ENCODE assay signal across 32 mouse cellular contexts in the genomic region with DNA sequence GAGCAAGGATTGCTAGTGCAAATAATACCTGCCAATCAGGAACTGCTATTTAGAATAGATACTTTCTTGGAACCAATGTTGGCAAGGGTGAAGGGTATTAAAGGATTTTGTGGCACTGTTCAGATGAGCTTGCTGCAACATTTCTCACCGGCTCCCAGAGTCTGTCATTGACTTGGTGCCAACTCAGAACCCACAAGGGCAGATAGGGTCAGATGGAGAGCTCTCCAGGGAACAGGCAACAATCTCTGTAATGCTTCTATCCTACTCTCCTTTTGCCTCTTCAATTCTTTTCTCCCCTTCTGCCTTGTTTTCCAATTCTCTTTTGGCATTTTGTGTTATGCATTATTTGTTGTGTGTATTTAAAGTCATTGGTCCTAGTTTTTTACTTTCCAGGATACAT.
"Had no signal": no experiment of that assay in that cellular context is flagged by ENCODE, and none has a peak within 500 bp of the region (broad histone marks: within the 10 kb centered on the region; RNA-seq: fewer than 3 reads in every experiment).

No protein-coding gene starts in this region.

- H3K36me3 ChIP-seq: limb, embryonic 10.5 days; limb, embryonic 12.5 days; limb, embryonic 13.5 days; limb, embryonic 15.5 days; liver, embryonic 12.5 days; liver, embryonic 13.5 days; liver, embryonic 15.5 days; lung, embryonic 15.5 days; midbrain, embryonic 10.5 days; midbrain, embryonic 12.5 days; midbrain, embryonic 13.5 days; midbrain, embryonic 15.5 days; neural tube, embryonic 12.5 days had no signal

- DNase-seq: left cerebral cortex, postnatal 4 days; liver; liver, embryonic 13.5 days; liver, postnatal 0 days; lung, adult 18-20 months; lung, adult 2 months; lung, embryonic 14.5 days; lung, postnatal 10 days; lung, postnatal 14 days; lung, postnatal 36 days; lung, postnatal 4 days; midbrain, embryonic 14.5 days had no signal

- H3K4me1 ChIP-seq: limb, embryonic 10.5 days; limb, embryonic 12.5 days; limb, embryonic 13.5 days; limb, embryonic 15.5 days; liver, embryonic 12.5 days; liver, embryonic 13.5 days; liver, embryonic 15.5 days; lung, embryonic 15.5 days; megakaryocyte, embryonic 14.5 days; midbrain, embryonic 10.5 days; midbrain, embryonic 12.5 days; midbrain, embryonic 13.5 days; midbrain, embryonic 15.5 days; neural tube, embryonic 12.5 days had no signal

- H3K4me3 ChIP-seq: limb, embryonic 10.5 days; limb, embryonic 12.5 days; limb, embryonic 13.5 days; limb, embryonic 15.5 days; liver, embryonic 12.5 days; liver, embryonic 13.5 days; liver, embryonic 15.5 days; lung, embryonic 15.5 days; megakaryocyte, embryonic 14.5 days; midbrain, embryonic 10.5 days; midbrain, embryonic 12.5 days; midbrain, embryonic 13.5 days; midbrain, embryonic 15.5 days; myocyte; neural tube, embryonic 12.5 days had no signal

- H3K4me2 ChIP-seq: limb, embryonic 12.5 days; limb, embryonic 13.5 days; limb, embryonic 15.5 days; liver, embryonic 11.5 days; liver, embryonic 12.5 days; liver, embryonic 13.5 days; liver, embryonic 15.5 days; lung, embryonic 14.5 days; lung, embryonic 15.5 days; midbrain, embryonic 11.5 days; midbrain, embryonic 12.5 days; midbrain, embryonic 13.5 days; midbrain, embryonic 15.5 days; neural tube, embryonic 12.5 days had no signal

- H3K27me3 ChIP-seq: limb, embryonic 12.5 days; limb, embryonic 13.5 days; limb, embryonic 15.5 days; liver, embryonic 12.5 days; liver, embryonic 13.5 days; liver, embryonic 15.5 days; lung, embryonic 15.5 days; megakaryocyte, embryonic 14.5 days; midbrain, embryonic 12.5 days; midbrain, embryonic 13.5 days; midbrain, embryonic 15.5 days; neural tube, embryonic 12.5 days had no signal

- H3K27ac ChIP-seq: limb, embryonic 10.5 days; limb, embryonic 12.5 days; limb, embryonic 13.5 days; limb, embryonic 15.5 days; liver, embryonic 12.5 days; liver, embryonic 13.5 days; liver, embryonic 14.5 days; liver, embryonic 15.5 days; lung, embryonic 15.5 days; macrophage; midbrain, embryonic 10.5 days; midbrain, embryonic 12.5 days; midbrain, embryonic 13.5 days; midbrain, embryonic 15.5 days; neural tube, embryonic 12.5 days had no signal

- H3K9ac ChIP-seq: limb, embryonic 12.5 days; limb, embryonic 13.5 days; limb, embryonic 15.5 days; liver, embryonic 12.5 days; liver, embryonic 13.5 days; liver, embryonic 14.5 days; liver, embryonic 15.5 days; liver, postnatal 0 days; lung, embryonic 14.5 days; lung, embryonic 15.5 days; midbrain, embryonic 12.5 days; midbrain, embryonic 13.5 days; midbrain, embryonic 15.5 days; neural tube, embryonic 12.5 days had no signal

- H3K9me3 ChIP-seq: limb, embryonic 10.5 days; limb, embryonic 15.5 days; liver, embryonic 12.5 days; liver, embryonic 13.5 days; liver, embryonic 15.5 days; megakaryocyte, embryonic 14.5 days; midbrain, embryonic 15.5 days; neural tube, embryonic 12.5 days had no signal

- ATAC-seq: liver, embryonic 12.5 days; liver, postnatal 0 days; lung, postnatal 0 days; midbrain, embryonic 13.5 days; midbrain, embryonic 15.5 days; midbrain, embryonic 16.5 days had no signal
